Mouse (Mus musculus) CD8-positive naive resting alpha-beta T cell, adult 57 days (primary cell): ENCODE results near the gene Mvd. TPM values are rescaled to one million over a fixed set of nuclear protein-coding genes. Genes with fewer than 3 reads are reported as not detected.

Experiments
- total RNA-seq: library from RNA; stranded (reverse); gene quantifications from one replicate; pipeline ENCODE4 v1.2.4, GENCODE M21; 2023

Gene Mvd
- 11.3 TPM for total RNA-seq

GRCm38 (mm10) chr8:122443262-122444006 lies at the start of gene Mvd:
TSS of gene Mvd (minus strand) at chr8:122443422.

DNA sequence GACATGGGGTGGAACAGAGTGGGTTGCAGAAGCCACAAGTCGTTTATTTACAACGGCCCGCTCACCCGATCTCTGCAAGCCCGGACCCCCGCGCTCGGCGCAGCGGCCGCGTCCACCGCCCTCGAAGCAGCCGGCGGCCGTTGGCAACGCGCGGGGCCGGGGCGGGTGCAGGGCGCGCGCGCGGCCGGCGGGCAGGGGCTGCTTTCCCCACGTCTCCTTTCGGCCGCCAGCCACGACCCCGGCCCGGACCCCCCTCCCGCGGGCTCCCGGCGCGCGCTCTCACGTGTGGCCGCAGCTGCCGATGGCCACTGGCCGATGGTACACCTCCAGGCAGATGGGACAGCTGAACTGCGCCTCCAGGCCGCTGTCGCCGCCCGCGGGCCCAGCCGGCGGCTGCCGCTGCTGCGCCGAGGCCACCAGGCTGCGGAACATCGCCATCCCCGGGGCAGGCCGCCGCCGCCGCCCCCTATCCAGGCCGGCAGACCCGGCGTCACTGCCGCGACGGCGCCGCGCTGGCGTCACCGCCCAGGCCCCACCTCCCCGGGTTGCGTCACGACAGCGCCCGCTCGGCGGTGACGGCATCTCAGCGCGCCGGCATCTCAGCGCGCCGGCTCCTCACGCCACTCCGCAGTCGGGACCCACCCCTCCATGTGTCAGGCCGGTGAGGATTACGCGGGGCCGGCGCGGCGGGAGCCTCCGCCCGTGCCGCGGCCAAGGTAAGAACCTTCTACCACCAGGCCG lies 32.5 kb upstream of the Mvd start, which contains the start of the genes Rnf166 and Ctu2:
TSS of gene Rnf166 (minus strand) at position 485 of the 741 bp plus-strand sequence.
TSS of gene Ctu2 (plus strand) at position 564 of the 741 bp plus-strand sequence.

DNA sequence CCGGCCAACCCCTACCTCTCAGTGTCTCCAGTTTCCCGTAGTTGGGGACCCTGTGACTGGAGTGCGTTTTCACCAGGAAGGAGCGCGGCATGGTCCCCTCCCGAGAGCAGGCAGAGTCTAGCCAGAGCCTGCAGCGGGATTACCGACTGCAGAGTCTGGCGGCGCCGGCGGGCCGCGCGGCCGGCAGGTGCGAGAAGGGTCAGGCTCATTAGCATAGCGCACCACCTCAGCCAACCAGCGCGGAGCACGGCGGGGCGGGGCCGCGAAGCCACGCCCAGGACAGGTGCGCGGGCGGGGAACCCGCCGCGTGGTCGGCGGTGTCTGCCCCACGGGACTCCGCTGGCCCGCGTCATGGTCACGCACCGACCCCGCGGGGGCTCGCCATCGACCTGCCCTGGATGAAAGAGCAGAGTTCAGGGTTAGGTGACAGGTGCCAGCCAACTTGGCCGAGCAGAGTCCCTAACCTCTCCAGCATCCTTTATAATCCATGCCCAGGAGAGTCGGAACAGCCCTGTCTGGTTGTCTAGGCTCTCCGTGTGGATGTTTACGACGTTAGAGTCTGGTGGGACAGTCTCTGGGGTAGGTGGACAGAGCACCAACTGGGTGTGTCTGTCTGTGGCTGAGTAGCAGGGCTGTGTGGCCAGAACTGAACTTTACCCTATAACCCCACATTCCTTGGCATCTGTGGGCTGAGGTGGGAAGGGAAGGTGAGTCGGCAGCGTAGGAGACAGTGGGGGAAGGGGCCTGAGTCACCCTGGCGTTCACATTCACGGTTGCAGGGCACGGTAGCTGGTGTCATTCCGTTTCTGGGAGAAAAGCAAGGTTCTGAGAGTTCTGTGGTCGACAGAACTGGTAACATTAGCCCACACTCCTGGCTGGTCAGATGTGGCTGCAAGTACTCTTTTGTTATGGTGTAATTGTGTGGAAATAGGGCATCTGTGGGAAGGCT lies 17.6 kb upstream of the Mvd start, which contains the start of gene Snai3:
TSS of gene Snai3 (minus strand) at position 210 of the 949 bp plus-strand sequence.

DNA sequence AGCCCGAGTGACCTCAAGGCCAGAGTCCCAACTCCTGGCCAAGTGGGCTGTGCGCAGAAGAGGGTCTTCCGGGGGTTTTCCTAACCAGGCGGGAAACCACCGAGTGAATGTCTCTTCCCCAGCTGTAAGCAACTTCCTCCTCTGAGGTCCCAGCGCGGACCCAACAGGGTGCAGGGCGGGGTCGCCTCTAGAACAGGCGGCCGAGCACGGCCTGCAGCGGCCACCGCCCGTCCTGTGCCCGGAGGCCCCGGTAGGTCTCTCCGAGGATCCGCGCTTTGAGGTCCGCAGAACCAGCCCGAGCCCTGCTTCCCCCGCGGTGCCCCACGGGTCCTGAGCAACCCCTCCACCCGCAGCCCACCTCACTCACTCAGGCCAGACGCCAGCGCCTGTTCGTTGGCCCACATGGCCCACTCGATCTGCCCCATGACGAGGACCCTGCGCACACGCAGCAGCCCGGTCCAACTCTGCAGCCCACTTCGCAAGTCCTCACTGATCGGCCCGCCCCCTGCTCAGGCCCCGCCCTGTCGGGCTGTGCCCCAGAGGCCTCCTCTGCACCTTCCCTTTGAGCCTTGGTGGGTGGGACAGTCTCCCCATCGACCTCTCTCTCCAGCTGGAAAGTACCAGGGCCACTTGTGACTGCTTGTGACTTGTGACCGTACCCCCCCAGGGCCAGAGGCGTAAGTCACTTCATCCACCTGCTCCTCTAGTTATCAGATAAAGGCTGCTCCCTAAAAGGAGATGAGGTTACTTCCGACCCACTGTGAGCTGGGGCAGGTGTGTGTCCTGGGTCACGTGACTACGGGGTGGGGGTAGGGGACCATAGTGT lies 10.6 kb downstream of the Mvd start, which contains the start of gene Cyba:
TSS of gene Cyba (minus strand) at position 488 of the 826 bp plus-strand sequence.

DNA sequence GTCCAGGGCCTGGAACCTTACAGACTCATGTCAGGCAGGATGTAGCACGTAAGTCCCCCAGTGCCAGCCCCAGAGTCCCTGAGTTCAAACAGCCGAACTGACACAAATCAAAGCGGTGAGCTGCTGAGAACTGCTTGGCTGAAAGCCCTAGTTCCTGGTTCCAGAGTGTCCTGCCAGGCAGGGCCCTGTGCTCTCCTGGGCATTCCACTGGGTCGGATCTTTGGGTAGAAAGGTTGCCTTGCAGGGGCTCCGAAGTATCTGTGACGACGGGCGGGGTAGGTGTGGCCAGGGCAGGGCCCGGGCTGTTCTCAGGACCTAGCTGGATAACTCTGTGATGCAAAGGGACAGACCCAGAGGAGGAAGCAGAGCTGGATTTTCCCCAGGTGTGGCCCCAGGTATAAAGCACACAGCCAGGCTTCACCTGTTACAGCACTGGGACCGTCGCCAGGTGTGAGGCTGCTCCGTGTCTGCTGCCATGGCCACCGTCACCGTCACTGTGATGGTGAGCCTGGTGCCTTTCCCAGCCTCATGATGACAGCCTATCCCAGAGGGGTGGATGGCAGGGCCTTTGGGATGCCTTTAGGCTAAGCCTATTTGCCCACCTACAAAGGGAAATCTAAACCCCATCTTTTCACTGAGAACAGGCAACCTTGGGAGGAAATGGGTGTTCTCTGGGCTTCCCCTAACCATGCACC lies 21.7 kb downstream of the Mvd start, which contains the start of gene Il17c:
TSS of gene Il17c (plus strand) at position 645 of the 695 bp plus-strand sequence.

Other genes starting within 250 kb of the Mvd start
- 37.6 TPM for gene Zfpm1, start 161.3 kb downstream of the Mvd start, total RNA-seq
- not detected for gene Trhr2, start 82.7 kb downstream of the Mvd start, total RNA-seq
- gene Zc3h18, start 66.8 kb downstream of the Mvd start, total RNA-seq, result 94.7 TPM
- not detected for gene Il17c, start 21.4 kb downstream of the Mvd start, total RNA-seq
- 140 TPM for gene Cyba, start 10.5 kb downstream of the Mvd start, total RNA-seq
- gene Snai3, start 17.3 kb upstream of the Mvd start, total RNA-seq, result 9.0 TPM
- 99.1 TPM for gene Rnf166, start 32.6 kb upstream of the Mvd start, total RNA-seq
- gene Ctu2, start 32.7 kb upstream of the Mvd start, total RNA-seq, result 51.0 TPM
- gene Piezo1, start 107.9 kb upstream of the Mvd start, total RNA-seq, result 43.8 TPM
- gene Cdt1, start 124.6 kb upstream of the Mvd start, total RNA-seq, result 75.3 TPM
- 96.5 TPM for gene Aprt, start 133.5 kb upstream of the Mvd start, total RNA-seq
- 13.4 TPM for gene Galns, start 168.0 kb upstream of the Mvd start, total RNA-seq
- gene Trappc2l, start 168.2 kb upstream of the Mvd start, total RNA-seq, result 42.0 TPM
- not detected for gene Pabpn1l, start 179.3 kb upstream of the Mvd start, total RNA-seq